Mouse (Mus musculus) adrenal gland, adult 18-20 months (tissue): ENCODE measurements around the gene Pex5. TPM values are rescaled to one million over a fixed set of nuclear protein-coding genes. Genes with fewer than 3 reads are reported as not detected.

Experiments used
- DNase-seq, 2 experiments: peaks; one replicate each; pipeline ENCODE4 v3.0.0; 2021 to 2022; ENCODE audit warnings: low spot score in 2 of 2
- long read RNA-seq, 2 experiments: library from polyadenylated mRNA; stranded (forward); transcript quantifications; one replicate each; pipeline ENCODE4 v2.0.0; 2021
- total RNA-seq, 2 experiments: library from RNA; stranded (reverse); gene quantifications; 1 replicate in 1 of 2; 2 replicates in 1 of 2; pipeline ENCODE4 v1.2.3; 2021

Pex5 gene
- 100 to 1,000 TPM; 116 to 119 TPM for total RNA-seq
- long read RNA-seq, experiment 1, transcript Pex5-201 (16 exons, 3,139 nt), result major isoform, 141 of 305 reads
- long read RNA-seq, experiment 1, transcript Pex5-202 (15 exons, 3,073 nt), result minor isoform, 122 of 305 reads
- long read RNA-seq, experiment 1, partial matches to known transcripts, result 13 of 305 reads
- long read RNA-seq, experiment 1, other reads (novel, unspliced or antisense), result 24 of 305 reads
- long read RNA-seq, experiment 2, transcript Pex5-201 (16 exons, 3,139 nt), result major isoform, 181 of 403 reads
- long read RNA-seq, experiment 2, transcript Pex5-202 (15 exons, 3,073 nt), result minor isoform, 167 of 403 reads
- long read RNA-seq, experiment 2, partial matches to known transcripts, result 26 of 403 reads
- long read RNA-seq, experiment 2, other reads (novel, unspliced or antisense), result 25 of 403 reads

GRCm38 (mm10) chr6:124414927-124415325 lies at the start of gene Pex5:
TSS of gene Pex5 (minus strand) at chr6:124415067.
- peak; percentile 94 to 95 for DNase-seq

DNA sequence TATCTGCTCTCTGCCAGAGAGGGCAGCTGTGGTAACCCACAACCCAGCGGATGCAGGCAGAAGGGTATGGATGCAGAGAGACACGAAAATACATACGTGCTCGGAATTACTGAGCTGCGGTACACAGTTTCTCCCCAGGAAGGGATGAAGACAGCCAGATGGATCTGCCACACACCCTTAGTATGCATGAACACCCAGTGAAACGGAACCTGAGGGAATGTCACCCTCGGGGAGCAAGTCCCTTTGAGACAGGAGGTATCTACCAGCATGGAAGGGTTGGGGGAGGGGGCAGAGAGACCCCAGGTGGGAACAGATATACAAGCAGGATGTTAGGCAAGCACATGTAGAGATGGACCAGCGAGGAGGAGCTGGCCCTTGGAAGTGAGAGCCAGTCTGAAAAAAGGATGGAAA lies 49.0 kb upstream of the Pex5 start:
- DNase-seq, result no peak

GRCm38 (mm10) chr6:124459388-124459787 lies 44.5 kb upstream of the Pex5 start:
- DNase-seq, result no peak

DNA sequence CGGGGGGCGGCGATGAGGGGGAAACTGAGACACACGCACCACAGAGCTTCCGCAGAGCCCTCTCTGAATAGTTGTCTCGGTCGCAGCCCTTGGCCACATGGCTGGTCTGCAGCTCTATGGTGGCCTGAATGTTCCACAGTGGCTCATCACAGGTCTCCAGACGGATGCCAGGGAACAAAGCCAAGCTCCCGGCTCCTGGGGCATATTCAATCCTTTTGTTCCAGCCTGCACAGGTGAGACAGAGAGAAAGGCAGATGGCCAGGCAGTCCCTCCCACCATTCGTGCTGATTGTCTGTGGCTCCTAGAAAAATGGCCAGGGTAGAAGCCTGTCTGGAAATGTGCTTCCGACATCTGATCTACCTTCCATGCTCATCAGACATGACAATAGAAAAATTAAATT lies 43.6 kb upstream of the Pex5 start:
- no peak for DNase-seq

DNA sequence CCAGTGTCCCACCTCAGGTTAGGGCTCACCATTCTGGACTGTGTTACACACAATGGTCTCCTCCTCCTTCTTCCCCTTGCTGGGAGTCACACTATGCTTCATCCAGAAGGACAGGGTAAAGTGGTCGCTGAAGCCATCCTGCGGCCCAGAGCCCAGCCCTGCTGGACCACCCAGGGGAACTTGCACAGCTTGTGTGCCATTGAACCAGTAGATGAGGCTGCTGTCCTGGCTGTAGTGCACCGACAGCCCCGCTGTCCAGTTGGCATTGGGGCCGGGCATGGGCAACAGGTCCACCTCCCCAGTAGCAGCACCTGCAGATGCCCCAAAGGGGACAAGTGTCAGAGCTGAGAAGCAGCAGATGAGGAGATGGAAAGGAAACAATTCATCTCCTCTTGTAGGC lies 43.0 kb upstream of the Pex5 start:
- no peak for DNase-seq

DNA sequence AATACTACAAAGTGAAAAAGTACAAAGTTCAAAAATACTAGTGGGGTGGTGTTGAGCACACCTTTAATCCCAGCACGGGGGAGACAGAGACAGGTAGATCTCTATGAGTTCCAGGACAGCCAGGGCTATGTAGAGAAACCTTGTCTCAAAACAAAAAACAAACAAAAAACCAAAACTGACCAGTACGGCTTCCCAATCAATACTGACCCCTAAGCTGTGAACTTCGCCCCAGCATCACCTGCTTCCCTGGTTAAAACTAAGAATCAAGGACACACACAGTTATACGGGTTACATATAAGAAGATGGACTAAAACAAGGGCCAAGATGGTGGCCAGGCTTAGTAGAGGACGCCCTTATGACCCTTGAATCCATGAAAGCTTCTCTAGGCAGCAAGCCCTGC lies 41.4 kb upstream of the Pex5 start:
- DNase-seq, result no peak

- DNase-seq, result no peak
These were observed 38.9 kb upstream of the Pex5 start for GRCm38 (mm10) chr6:124453756-124454155.

- no peak for DNase-seq
These were observed 37.1 kb upstream of the Pex5 start for GRCm38 (mm10) chr6:124451995-124452394.

GRCm38 (mm10) chr6:124449668-124450383 lies 35.0 kb upstream of the Pex5 start:
- DNase-seq, result no peak

DNA sequence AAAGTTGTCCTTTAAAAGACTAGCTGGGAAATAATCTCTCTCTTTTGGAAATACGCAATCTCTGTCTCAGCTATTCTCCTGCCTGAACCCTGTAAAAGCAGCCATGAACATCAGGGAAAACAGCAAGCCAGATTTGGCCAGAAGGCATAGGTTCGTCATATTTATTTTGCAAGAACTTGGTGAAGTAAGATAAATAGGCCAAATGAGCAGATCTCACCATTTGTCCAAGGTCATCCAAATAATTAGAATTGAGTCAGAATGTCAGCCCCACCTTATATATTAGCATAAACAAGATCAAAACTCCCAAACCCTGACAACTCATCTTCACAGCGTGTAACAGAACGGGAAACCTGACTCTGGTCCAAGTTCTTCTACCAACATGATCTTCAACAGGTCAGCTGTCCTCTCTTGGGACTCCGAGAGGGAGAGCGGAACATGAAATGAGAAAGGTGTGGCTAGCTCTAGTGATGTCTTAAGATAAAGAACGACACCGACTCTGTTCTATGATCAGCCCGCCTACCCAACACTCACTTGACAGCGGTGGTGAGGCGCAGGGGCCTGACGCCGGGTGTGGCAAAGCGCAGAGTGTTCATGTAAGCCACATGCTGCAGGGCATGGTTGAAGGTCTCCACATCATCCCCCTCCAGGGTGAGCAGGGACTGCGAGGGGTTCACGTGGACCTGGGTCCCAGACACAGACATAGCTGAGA lies 34.2 kb upstream of the Pex5 start:
- DNase-seq, result no peak

DNA sequence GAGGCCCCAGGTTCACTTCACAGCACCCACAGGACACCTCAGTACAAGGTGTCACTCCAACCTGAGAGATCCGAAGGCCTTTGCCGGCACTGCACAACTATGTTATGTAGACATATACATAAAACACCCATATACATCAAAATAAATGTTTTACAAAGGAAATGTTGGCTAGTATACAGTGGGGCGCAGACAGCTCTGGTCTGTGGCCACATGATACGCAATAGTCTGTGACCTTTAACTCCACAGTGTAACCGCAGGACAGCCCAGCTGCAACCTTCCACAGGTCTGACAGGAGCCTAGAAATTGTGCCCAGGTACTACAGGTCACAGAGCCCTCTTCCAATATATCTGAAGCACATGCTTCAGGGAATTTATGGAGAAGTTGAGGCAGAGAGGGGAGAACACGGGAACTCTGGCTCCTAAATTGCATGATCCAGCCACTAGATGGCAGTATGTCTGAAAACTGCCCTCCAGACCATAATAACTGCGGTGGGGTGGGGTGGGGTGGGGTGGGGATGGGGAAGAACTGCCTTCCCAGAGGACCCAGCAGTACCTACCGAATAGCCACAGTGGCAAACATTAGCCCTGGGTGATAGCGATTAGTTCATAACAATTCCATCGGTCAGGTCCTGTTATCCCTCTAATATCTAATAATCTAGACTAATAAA lies 33.5 kb upstream of the Pex5 start:
- DNase-seq, result no peak

DNA sequence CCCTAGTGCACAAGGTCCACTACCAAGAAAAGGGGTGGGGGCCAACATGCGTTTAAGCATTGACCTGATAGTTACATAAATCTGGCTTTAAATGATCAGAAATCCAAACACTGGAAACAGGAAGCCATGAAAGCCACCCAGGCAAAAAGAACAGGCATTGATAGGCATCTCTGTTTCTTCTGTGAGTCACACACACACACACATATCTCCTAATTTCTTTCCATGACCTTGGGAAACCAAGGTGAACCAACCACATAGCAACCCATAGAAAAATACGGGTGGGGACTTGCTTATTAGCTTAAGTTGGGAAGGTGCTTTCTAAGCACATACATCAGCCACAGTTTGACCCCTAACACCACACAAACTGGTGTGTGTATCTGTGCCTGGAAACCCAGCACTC lies 32.5 kb upstream of the Pex5 start:
- no peak for DNase-seq

- no peak for DNase-seq
These were observed 31.6 kb upstream of the Pex5 start for GRCm38 (mm10) chr6:124446459-124446858.

DNA sequence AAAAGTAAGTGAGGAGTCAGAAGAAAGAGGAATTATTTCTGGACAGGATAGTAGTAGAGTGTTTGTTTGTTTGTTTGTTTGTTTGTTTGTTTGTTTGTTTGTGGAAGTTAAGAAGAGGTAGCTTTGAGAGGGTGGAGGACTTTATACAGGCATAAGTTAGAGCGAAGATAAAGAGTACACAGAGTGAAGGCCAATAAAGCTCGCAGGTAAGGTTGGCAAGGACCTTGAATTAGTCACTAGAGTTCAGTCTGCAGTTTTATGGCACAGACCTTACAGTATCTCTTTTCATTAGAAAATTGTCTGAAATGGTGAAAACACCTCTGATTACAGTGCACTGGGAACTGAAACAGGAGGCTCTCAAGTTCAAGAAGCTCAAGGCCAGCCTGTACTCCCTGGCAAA lies 31.2 kb upstream of the Pex5 start:
- DNase-seq, result no peak

DNA sequence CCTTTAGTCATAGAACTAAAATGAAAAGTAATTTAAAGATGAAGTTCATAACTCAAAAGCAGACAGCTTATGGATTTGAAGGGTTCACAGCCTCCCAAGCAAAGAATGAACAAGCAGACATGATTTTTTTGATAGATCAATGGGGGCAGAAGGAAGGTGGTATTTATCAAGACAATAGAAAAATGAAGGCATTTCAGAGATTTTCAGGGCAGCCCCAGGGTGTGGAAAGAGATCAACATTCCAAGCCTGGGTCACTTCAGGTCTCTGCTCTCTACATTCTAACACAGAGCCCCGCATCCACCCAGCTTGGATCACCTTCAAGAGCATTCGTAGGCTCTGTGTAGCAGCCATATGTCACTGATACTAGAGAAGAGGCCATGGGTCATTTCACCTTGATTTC lies 28.5 kb upstream of the Pex5 start:
- DNase-seq, result no peak

GRCm38 (mm10) chr6:124436245-124436644 lies 21.4 kb upstream of the Pex5 start:
- no peak for DNase-seq

DNA sequence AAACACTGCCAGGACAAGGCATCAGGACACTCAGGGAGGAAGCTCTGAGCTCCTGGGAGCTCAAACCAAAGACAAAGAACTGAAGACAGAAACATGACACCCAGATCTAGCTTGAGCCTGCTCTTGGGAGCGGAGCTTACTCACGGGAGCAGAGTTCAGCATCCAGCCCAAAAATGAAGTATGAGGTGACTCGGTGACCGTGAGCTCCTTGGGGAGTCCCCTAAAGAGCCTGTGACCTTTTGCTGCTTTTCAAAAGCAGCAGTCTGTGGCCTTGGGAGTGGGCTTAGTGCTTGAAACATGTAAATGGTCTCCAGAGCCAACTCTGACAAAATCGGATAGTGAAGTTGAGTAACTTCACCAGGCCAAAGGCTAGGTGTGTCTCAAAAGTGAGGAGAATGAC lies 20.3 kb upstream of the Pex5 start:
- DNase-seq, result no peak

- no peak for DNase-seq
These were observed 18.9 kb upstream of the Pex5 start for GRCm38 (mm10) chr6:124433688-124434324.

- DNase-seq, result no peak
These were observed 16.1 kb upstream of the Pex5 start for GRCm38 (mm10) chr6:124430784-124431495.

DNA sequence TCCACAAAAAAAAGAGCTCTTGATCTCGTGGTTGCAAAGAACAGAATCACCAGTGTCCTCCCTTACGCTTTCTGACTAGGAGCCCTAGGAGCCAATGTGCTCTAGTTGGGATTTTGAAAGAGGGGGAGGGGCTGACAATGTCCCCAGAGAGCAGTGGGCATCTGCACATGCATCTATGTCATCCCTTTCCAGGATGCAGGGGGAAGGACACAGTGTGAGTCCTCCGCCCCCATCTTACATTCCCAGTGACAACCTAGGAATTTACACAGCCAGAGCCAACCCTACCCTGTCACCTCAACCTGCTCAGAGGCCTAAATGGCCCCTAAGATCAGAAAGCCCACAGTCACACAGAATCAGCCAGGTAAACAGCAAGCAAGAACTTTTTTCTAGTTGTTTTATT lies 15.5 kb upstream of the Pex5 start:
- DNase-seq, result no peak
